Mouse (Mus musculus) midbrain, embryonic 11.5 days (tissue): ENCODE results near the gene Fam170b. TPM values are rescaled to one million over a fixed set of nuclear protein-coding genes. Genes with fewer than 3 reads are reported as not detected.
A peak's percentile ranks its signal among the peaks of the same experiment; 100 is the strongest.

Experiments
- ATAC-seq: fragments of 200-750 bp; cut with Nextera tagmentation; 2 replicates; pipeline ENCODE4 v1.8.0; 2017; ENCODE audit warnings: moderate TSS enrichment, moderate library complexity; ENCODE audit not compliant: low FRiP score
- DNase-seq: peaks from one replicate; pipeline ENCODE4 v3.0.0; 2015; ENCODE audit warnings: low spot score; ENCODE audit errors: missing footprints
- H3K27ac ChIP-seq: fragments of 300-500 bp; sonication (generic); 2 replicates; pipeline ENCODE4 v1.5.1; 2014; ENCODE audit warnings: low read depth, low read length
- H3K27me3 ChIP-seq: fragments of 300-500 bp; sonication (generic); 2 replicates; pipeline ENCODE4 v1.6.1; 2014; ENCODE audit warnings: mild to moderate bottlenecking, low read length, moderate library complexity, mixed read lengths; ENCODE audit not compliant: control insufficient read depth, insufficient read depth
- H3K36me3 ChIP-seq: fragments of 300-500 bp; sonication (generic); 2 replicates; pipeline ENCODE4 v1.6.1; 2014; ENCODE audit warnings: mild to moderate bottlenecking, low read length, moderate library complexity, mixed read lengths; ENCODE audit not compliant: control insufficient read depth, insufficient read depth
- H3K4me1 ChIP-seq: fragments of 300-500 bp; sonication (generic); 2 replicates; pipeline ENCODE4 v1.6.1; 2014; ENCODE audit warnings: low read length; ENCODE audit not compliant: control insufficient read depth, insufficient read depth
- H3K4me2 ChIP-seq: fragments of 300-500 bp; sonication (generic); 2 replicates; pipeline ENCODE4 v1.6.1; 2014; ENCODE audit warnings: mild to moderate bottlenecking, moderate library complexity
- H3K4me3 ChIP-seq: fragments of 300-500 bp; sonication (generic); 2 replicates; pipeline ENCODE4 v1.5.1; 2014; ENCODE audit warnings: low read depth, low read length
- H3K9ac ChIP-seq: fragments of 300-500 bp; sonication (generic); 2 replicates; pipeline ENCODE4 v1.6.1; 2014; ENCODE audit warnings: low read length
- H3K9me3 ChIP-seq: fragments of 300-500 bp; sonication (generic); 2 replicates; pipeline ENCODE4 v1.6.1; 2016; ENCODE audit warnings: low read length; ENCODE audit not compliant: control insufficient read depth
- WGBS: fragments of 180-500 bp; shearing (Covaris S2); extraction: QIAGEN DNeasy Blood & Tissue Kit; methylation state at CpG from one replicate; pipeline ENCODE4 v1.1.7; 2014; 5-methylcytosine and 5-hydroxymethylcytosine counted together
- polyA plus RNA-seq: library from polyadenylated mRNA; unstranded; fragments of >200 nt; fragmentation: Nextera tagmentation; extraction: Ambion mirVana; gene quantifications from 2 replicates; pipeline ENCODE4 v1.2.1, GENCODE M21; 2014

The Fam170b gene
- not detected in 2 replicates for polyA plus RNA-seq

GRCm38 (mm10) chr14:32833847-32834246 is at the start of gene Fam170b:
Fam170b (plus strand) TSS chr14:32833962.
- Histone ChIP-seq H3K36me3 (no peaks in the 10 kb centered on the region), H3K4me1 (no peaks in the 10 kb centered on the region), H3K9me3 (no peaks in the 10 kb centered on the region), H3K9ac (no peak within 1 kb of the TSS), H3K4me3 (no peak within 1 kb of the TSS), H3K4me2 (no peak within 1 kb of the TSS), H3K27ac (no peak within 1 kb of the TSS), H3K27me3 (no peaks in the 10 kb centered on the region)
- no peak for DNase-seq
- no peak for ATAC-seq
- 81% methylated on average over 8 of the region's 8 CpGs for WGBS

- no peak for ATAC-seq
- no peak for DNase-seq
- no peak overlapping the region for H3K27ac ChIP-seq
- H3K4me2 ChIP-seq: no peak overlapping the region
- H3K4me3 ChIP-seq: no peak overlapping the region
- no peaks in the 10 kb centered on the region for H3K9me3 ChIP-seq
- H3K27me3 ChIP-seq: no peaks in the 10 kb centered on the region
- H3K9ac ChIP-seq: no peak overlapping the region
- no peaks in the 10 kb centered on the region for H3K36me3 ChIP-seq
- 87% methylated on average over 12 of the region's 12 CpGs for WGBS
- H3K4me1 ChIP-seq: no peaks in the 10 kb centered on the region
Observed at GRCm38 (mm10) chr14:32784130-32784747, 49.5 kb upstream of the Fam170b start.

GRCm38 (mm10) chr14:32784748-32785134 is 49.0 kb upstream of the Fam170b start:
- H3K4me2 ChIP-seq: no peak overlapping the region
- no peak for ATAC-seq
- 79% methylated on average over 4 of the region's 4 CpGs for WGBS
- H3K36me3 ChIP-seq: no peaks in the 10 kb centered on the region
- H3K27me3 ChIP-seq: no peaks in the 10 kb centered on the region
- H3K9me3 ChIP-seq: no peaks in the 10 kb centered on the region
- no peak overlapping the region for H3K9ac ChIP-seq
- no peak for DNase-seq
- H3K27ac ChIP-seq: no peak overlapping the region
- no peak overlapping the region for H3K4me3 ChIP-seq
- no peaks in the 10 kb centered on the region for H3K4me1 ChIP-seq

- H3K9me3 ChIP-seq: no peaks in the 10 kb centered on the region
- no peaks in the 10 kb centered on the region for H3K27me3 ChIP-seq
- WGBS: 78% methylated on average over 3 of the region's 3 CpGs
- no peaks in the 10 kb centered on the region for H3K4me1 ChIP-seq
- no peak within 1 kb of the TSS for H3K9ac ChIP-seq
- no peak for DNase-seq
- no peak within 1 kb of the TSS for H3K27ac ChIP-seq
- no peak for ATAC-seq
- H3K36me3 ChIP-seq: no peaks in the 10 kb centered on the region
- H3K4me2 ChIP-seq: no peak within 1 kb of the TSS
- H3K4me3 ChIP-seq: no peak within 1 kb of the TSS
Observed at GRCm38 (mm10) chr14:32785556-32786130, 48.1 kb upstream of the Fam170b start, which contains the start of gene Tmem273. Tmem273 (plus strand) TSS chr14:32785963.

- no peak overlapping the region for H3K9ac ChIP-seq
- ATAC-seq (no peak), DNase-seq (no peak)
- WGBS: 62% methylated on average over 5 of the region's 5 CpGs
- no peaks in the 10 kb centered on the region for H3K9me3 ChIP-seq
- no peak overlapping the region for H3K27ac ChIP-seq
- no peaks in the 10 kb centered on the region for H3K27me3 ChIP-seq
- H3K4me1 ChIP-seq: no peaks in the 10 kb centered on the region
- no peak overlapping the region for H3K4me3 ChIP-seq
- H3K4me2 ChIP-seq: no peak overlapping the region
- no peaks in the 10 kb centered on the region for H3K36me3 ChIP-seq
Observed at GRCm38 (mm10) chr14:32787691-32788090, 46.1 kb upstream of the Fam170b start.

- no peak for DNase-seq
Observed at GRCm38 (mm10) chr14:32796375-32796774, 37.4 kb upstream of the Fam170b start.

GRCm38 (mm10) chr14:32797803-32798202 is 36.0 kb upstream of the Fam170b start:
- no peak overlapping the region for H3K4me2 ChIP-seq
- H3K9ac ChIP-seq: no peak overlapping the region
- H3K9me3 ChIP-seq: no peaks in the 10 kb centered on the region
- no peak overlapping the region for H3K27ac ChIP-seq
- 82% methylated on average over 2 of the region's 2 CpGs for WGBS
- H3K36me3 ChIP-seq: no peaks in the 10 kb centered on the region
- H3K4me1 ChIP-seq: peaks cover 5% of the 10 kb centered on the region; the same call in 1 of the 2 replicates
- no peak overlapping the region for H3K4me3 ChIP-seq
- no peak for ATAC-seq
- no peaks in the 10 kb centered on the region for H3K27me3 ChIP-seq
- no peak for DNase-seq

More at GRCm38 (mm10) chr14:32796375-32796774, 37.4 kb upstream of the Fam170b start:
- Histone ChIP-seq H3K9ac (no peak overlapping the region), H3K4me1 (no peaks in the 10 kb centered on the region), H3K9me3 (no peaks in the 10 kb centered on the region), H3K36me3 (no peaks in the 10 kb centered on the region), H3K4me2 (no peak overlapping the region), H3K27ac (no peak overlapping the region), H3K4me3 (no peak overlapping the region), H3K27me3 (no peaks in the 10 kb centered on the region)
- WGBS: 70% methylated on average over 8 of the region's 8 CpGs
- peak; percentile 64 for ATAC-seq

- Histone ChIP-seq H3K4me2 (no peak overlapping the region), H3K9me3 (no peaks in the 10 kb centered on the region), H3K4me3 (no peak overlapping the region), H3K27ac (no peak overlapping the region), H3K9ac (no peak overlapping the region), H3K4me1 (peaks cover 5% of the 10 kb centered on the region; the same call in 1 of the 2 replicates), H3K27me3 (no peaks in the 10 kb centered on the region), H3K36me3 (no peaks in the 10 kb centered on the region)
- WGBS: 91% methylated on average over 4 of the region's 4 CpGs
- DNase-seq: no peak
- ATAC-seq: no peak
Observed at GRCm38 (mm10) chr14:32798355-32798754, 35.4 kb upstream of the Fam170b start.

GRCm38 (mm10) chr14:32800048-32800447 is 33.7 kb upstream of the Fam170b start:
- DNase-seq (no peak), ATAC-seq (no peak)
- 96% methylated on average over 7 of the region's 7 CpGs for WGBS
- Histone ChIP-seq H3K4me3 (no peak overlapping the region), H3K4me2 (no peak overlapping the region), H3K27ac (no peak overlapping the region), H3K9me3 (no peaks in the 10 kb centered on the region), H3K9ac (no peak overlapping the region), H3K27me3 (no peaks in the 10 kb centered on the region), H3K4me1 (peaks cover 5% of the 10 kb centered on the region; the same call in 1 of the 2 replicates), H3K36me3 (no peaks in the 10 kb centered on the region)
